Mouse (Mus musculus): Measurements from ENCODE around the gene Pygo2. TPM values are rescaled to one million over a fixed set of nuclear protein-coding genes. Genes with fewer than 3 reads are reported as not detected.
A peak's percentile ranks its signal among the peaks of the same experiment; 100 is the strongest.

The Pygo2 gene
- total RNA-seq, 2 experiments from 2014 or later: 5.6 to 11.5 TPM

GRCm38 (mm10) chr3:89391663-89392511 lies 38.1 kb upstream of the Pygo2 start:
- no peak for ATAC-seq (replicated peaks; ENCODE audit: low FRiP score, poor library complexity, severe bottlenecking)

- ATAC-seq (replicated peaks; ENCODE audit: low FRiP score, poor library complexity, severe bottlenecking): no peak
Measured at GRCm38 (mm10) chr3:89392871-89393311, 37.1 kb upstream of the Pygo2 start.

GRCm38 (mm10) chr3:89393605-89394004 lies 36.4 kb upstream of the Pygo2 start:
- ATAC-seq (replicated peaks; ENCODE audit: low FRiP score, poor library complexity, severe bottlenecking): peak; percentile 89

- peak; percentile 56 for ATAC-seq (replicated peaks; ENCODE audit: low FRiP score, poor library complexity, severe bottlenecking)
Measured at GRCm38 (mm10) chr3:89394006-89394893, 35.8 kb upstream of the Pygo2 start, which contains the start of gene Zbtb7b. Gene Zbtb7b, minus strand, starts transcription at chr3:89394776.

GRCm38 (mm10) chr3:89394894-89395256 lies 35.1 kb upstream of the Pygo2 start:
- peak; percentile 34 for ATAC-seq (replicated peaks; ENCODE audit: low FRiP score, poor library complexity, severe bottlenecking)

- no peak for ATAC-seq (replicated peaks; ENCODE audit: low FRiP score, poor library complexity, severe bottlenecking)
Measured at GRCm38 (mm10) chr3:89395419-89395805, 34.6 kb upstream of the Pygo2 start.

- peak; percentile 42; the same call in 1 of the 2 replicates for ATAC-seq (replicated peaks; ENCODE audit: low FRiP score, poor library complexity, severe bottlenecking)
Measured at GRCm38 (mm10) chr3:89395806-89396653, 34.0 kb upstream of the Pygo2 start.

- ATAC-seq (replicated peaks; ENCODE audit: low FRiP score, poor library complexity, severe bottlenecking): no peak
Measured at GRCm38 (mm10) chr3:89396654-89397005, 33.4 kb upstream of the Pygo2 start.

GRCm38 (mm10) chr3:89401329-89401728 lies 28.7 kb upstream of the Pygo2 start:
- ATAC-seq (replicated peaks; ENCODE audit: low FRiP score, poor library complexity, severe bottlenecking): no peak

GRCm38 (mm10) chr3:89402693-89403092 lies 27.3 kb upstream of the Pygo2 start, which contains the start of gene Lenep:
Gene Lenep, minus strand, starts transcription at chr3:89402793.
- ATAC-seq (replicated peaks; ENCODE audit: low FRiP score, poor library complexity, severe bottlenecking): no peak

GRCm38 (mm10) chr3:89406887-89407286 lies 23.1 kb upstream of the Pygo2 start:
- ATAC-seq (replicated peaks; ENCODE audit: low FRiP score, poor library complexity, severe bottlenecking): no peak

- ATAC-seq (replicated peaks; ENCODE audit: low FRiP score, poor library complexity, severe bottlenecking): no peak
Measured at GRCm38 (mm10) chr3:89408448-89408847, 21.6 kb upstream of the Pygo2 start.

GRCm38 (mm10) chr3:89409701-89410100 lies 20.3 kb upstream of the Pygo2 start:
- no peak for ATAC-seq (replicated peaks; ENCODE audit: low FRiP score, poor library complexity, severe bottlenecking)

- no peak for ATAC-seq (replicated peaks; ENCODE audit: low FRiP score, poor library complexity, severe bottlenecking)
Measured at GRCm38 (mm10) chr3:89410864-89411263, 19.1 kb upstream of the Pygo2 start.

- peak; percentile 99 for ATAC-seq (replicated peaks; ENCODE audit: low FRiP score, poor library complexity, severe bottlenecking)
Measured at GRCm38 (mm10) chr3:89411490-89412393, 18.3 kb upstream of the Pygo2 start, which contains the start of gene Flad1. Gene Flad1, minus strand, starts transcription at chr3:89411870.

- ATAC-seq (replicated peaks; ENCODE audit: low FRiP score, poor library complexity, severe bottlenecking): no peak
Measured at GRCm38 (mm10) chr3:89416158-89416557, 13.9 kb upstream of the Pygo2 start.

GRCm38 (mm10) chr3:89417131-89417530 lies 12.9 kb upstream of the Pygo2 start:
- no peak for ATAC-seq (replicated peaks; ENCODE audit: low FRiP score, poor library complexity, severe bottlenecking)

GRCm38 (mm10) chr3:89417840-89418169 lies 12.2 kb upstream of the Pygo2 start:
- ATAC-seq (replicated peaks; ENCODE audit: low FRiP score, poor library complexity, severe bottlenecking): no peak

Measured in erythroblast, adult 5-6 weeks (primary cell).